Comparison of ENCODE assay signal across 8 mouse cellular contexts in genomic region chr11:101668546-101669261, GRCm38 (mm10). TPM values are rescaled to one million over a fixed set of nuclear protein-coding genes. Genes with fewer than 3 reads are reported as not detected.
DNase-seq lines count a peak whose midpoint lies in the region; ATAC-seq and TF ChIP-seq lines count a peak whose summit lies in the region.

No protein-coding gene starts in this region.

- no peak overlapping the region for H3K9ac ChIP-seq in midbrain, embryonic 12.5 days (replicated peaks)
- no peak overlapping the region for H3K9ac ChIP-seq in midbrain, embryonic 14.5 days (replicated peaks; ENCODE audit: low read length)
- H3K9ac ChIP-seq in intestine, embryonic 15.5 days = peak overlapping the region; percentile 17; the same call in 1 of the 2 replicates
- 0 out of 2 replicates have a peak overlapping the region, but pooled peaks have one; percentile 26 for H3K9ac ChIP-seq in liver, postnatal 0 days (replicated peaks)

- H3K4me3 ChIP-seq in midbrain, embryonic 12.5 days = no peak overlapping the region
- H3K4me3 ChIP-seq in midbrain, embryonic 14.5 days (replicated peaks; ENCODE audit: low read depth, low read length) = no peak overlapping the region
- H3K4me3 ChIP-seq in intestine, embryonic 15.5 days (replicated peaks) = no peak overlapping the region
- H3K4me3 ChIP-seq in liver, postnatal 0 days (ENCODE audit: low read depth, low read length) = no peak overlapping the region

- no peak for TF ChIP-seq CTCF in liver, postnatal 0 days (IDR thresholded peaks at IDR 0.05; ENCODE audit: low read depth)

- 51% methylated on average over 13 of the region's 13 CpGs for WGBS in midbrain, embryonic 12.5 days
- 49% methylated on average over 13 of the region's 13 CpGs for WGBS in midbrain, embryonic 14.5 days
- 18% methylated on average over 13 of the region's 13 CpGs for WGBS in intestine, embryonic 15.5 days
- WGBS in liver, postnatal 0 days (ENCODE audit: insufficient replicate concordance) = 30% methylated on average over 10 of the region's 13 CpGs

- H3K36me3 ChIP-seq in midbrain, embryonic 12.5 days = no peaks in the 10 kb centered on the region
- H3K36me3 ChIP-seq in midbrain, embryonic 14.5 days (ENCODE audit: control insufficient read depth, insufficient read depth, low read length) = no peaks in the 10 kb centered on the region
- H3K36me3 ChIP-seq in intestine, embryonic 15.5 days = no peaks in the 10 kb centered on the region
- peaks cover 4% of the 10 kb centered on the region; the same call in 1 of the 2 replicates for H3K36me3 ChIP-seq in liver, postnatal 0 days (replicated peaks; ENCODE audit: insufficient read depth, low read length)

- H3K27me3 ChIP-seq in midbrain, embryonic 12.5 days = peaks cover 14% of the 10 kb centered on the region
- H3K27me3 ChIP-seq in midbrain, embryonic 14.5 days (ENCODE audit: control insufficient read depth, insufficient read depth, low read length) = no peaks in the 10 kb centered on the region
- no peaks in the 10 kb centered on the region for H3K27me3 ChIP-seq in intestine, embryonic 15.5 days (replicated peaks)
- no peaks in the 10 kb centered on the region for H3K27me3 ChIP-seq in liver, postnatal 0 days (ENCODE audit: insufficient read depth, low read length)

- no peak overlapping the region for H3K27ac ChIP-seq in midbrain, embryonic 12.5 days (replicated peaks)
- no peak overlapping the region for H3K27ac ChIP-seq in midbrain, embryonic 14.5 days (replicated peaks; ENCODE audit: low read depth, low read length)
- H3K27ac ChIP-seq in intestine, embryonic 15.5 days = peak overlapping the region; percentile 52
- peak overlapping the region; percentile 75 for H3K27ac ChIP-seq in liver, postnatal 0 days (ENCODE audit: low read depth)

- 0 out of 2 replicates have a peak overlapping the region, but pooled peaks have one; percentile 2 for H3K4me2 ChIP-seq in midbrain, embryonic 12.5 days (replicated peaks)
- H3K4me2 ChIP-seq in midbrain, embryonic 14.5 days (ENCODE audit: low read length) = no peak overlapping the region
- H3K4me2 ChIP-seq in intestine, embryonic 15.5 days (replicated peaks) = peak overlapping the region; percentile 97
- peak overlapping the region; percentile 89 for H3K4me2 ChIP-seq in liver, postnatal 0 days (ENCODE audit: low read depth, low read length)

- TF ChIP-seq EP300 in liver, postnatal 0 days (IDR thresholded peaks at IDR 0.05; ENCODE audit: low read depth) = no peak

- no peaks in the 10 kb centered on the region for H3K9me3 ChIP-seq in midbrain, embryonic 12.5 days
- H3K9me3 ChIP-seq in midbrain, embryonic 14.5 days (ENCODE audit: control insufficient read depth, low read length) = no peaks in the 10 kb centered on the region
- no peaks in the 10 kb centered on the region for H3K9me3 ChIP-seq in intestine, embryonic 15.5 days
- no peaks in the 10 kb centered on the region for H3K9me3 ChIP-seq in liver, postnatal 0 days (ENCODE audit: low read length)

- DNase-seq in midbrain, embryonic 14.5 days = no peak
- peak; percentile 98 for DNase-seq in heart, adult 11 months
- peak; percentile 49 for DNase-seq in liver, postnatal 0 days
- DNase-seq in yolk sac, embryonic 10.5 days (ENCODE audit: low spot score) = peak; percentile 74
- no peak for DNase-seq in B cell, adult 2 months

- no peak for ATAC-seq in midbrain, embryonic 12.5 days (ENCODE audit: low FRiP score, low read depth)
- no peak for ATAC-seq in midbrain, embryonic 14.5 days (ENCODE audit: low FRiP score, low TSS enrichment)
- peak; percentile 24 for ATAC-seq in intestine, embryonic 15.5 days
- peak; percentile 50 for ATAC-seq in liver, postnatal 0 days
- no peak for ATAC-seq in cerebellum, adult (ENCODE audit: insufficient number of reproducible peaks, low FRiP score, low TSS enrichment)

- H3K4me1 ChIP-seq in midbrain, embryonic 12.5 days = peaks cover 34% of the 10 kb centered on the region; the same call in 1 of the 2 replicates
- H3K4me1 ChIP-seq in midbrain, embryonic 14.5 days (ENCODE audit: control insufficient read depth, insufficient read depth, low read length) = no peaks in the 10 kb centered on the region
- peaks cover 24% of the 10 kb centered on the region for H3K4me1 ChIP-seq in intestine, embryonic 15.5 days (replicated peaks)
- peaks cover 31% of the 10 kb centered on the region for H3K4me1 ChIP-seq in liver, postnatal 0 days (ENCODE audit: insufficient read depth)

RNA-seq across cellular contexts. Expression of gene Arl4d, which starts 3.4 kb away (rescaled TPM):
- 6.5 and 8.4 TPM in 2 replicates for polyA plus RNA-seq in midbrain, embryonic 12.5 days (2016; fragmentation: Nextera tagmentation; extraction: Ambion mirVana)
- polyA plus RNA-seq in midbrain, embryonic 14.5 days (2014; fragmentation: Nextera tagmentation; extraction: Ambion mirVana) = 3.9 and 4.5 TPM in 2 replicates
- polyA plus RNA-seq in intestine, embryonic 15.5 days (2015; fragmentation: Nextera tagmentation; extraction: Ambion mirVana) = 7.6 and 7.8 TPM in 2 replicates
- polyA plus RNA-seq in liver, postnatal 0 days (2015; fragmentation: Nextera tagmentation; extraction: Ambion mirVana) = 3.4 and 4.1 TPM in 2 replicates

RNA-seq across cellular contexts. Expression of gene Rdm1, which starts 41.7 kb away (rescaled TPM):
- polyA plus RNA-seq in midbrain, embryonic 12.5 days (2016; fragmentation: Nextera tagmentation; extraction: Ambion mirVana) = 41.9 and 48.9 TPM in 2 replicates
- polyA plus RNA-seq in midbrain, embryonic 14.5 days (2014; fragmentation: Nextera tagmentation; extraction: Ambion mirVana) = 13.2 and 14.0 TPM in 2 replicates
- polyA plus RNA-seq in intestine, embryonic 15.5 days (2015; fragmentation: Nextera tagmentation; extraction: Ambion mirVana) = 34.5 and 35.8 TPM in 2 replicates
- polyA plus RNA-seq in liver, postnatal 0 days (2015; fragmentation: Nextera tagmentation; extraction: Ambion mirVana) = 7.4 and 8.4 TPM in 2 replicates

Comparison
In these comparisons a context has a peak if more than half of its experiments do, and no peak if none do; other contexts are left out.
1. ATAC-seq: peak in intestine, embryonic 15.5 days (single experiment) and liver, postnatal 0 days (single experiment); none in midbrain, embryonic 12.5 days (single experiment), midbrain, embryonic 14.5 days (single experiment) and cerebellum, adult (single experiment).
2. H3K27ac ChIP-seq: peak in intestine, embryonic 15.5 days (single experiment) and liver, postnatal 0 days (single experiment); none in midbrain, embryonic 12.5 days (single experiment) and midbrain, embryonic 14.5 days (single experiment).
3. H3K9ac ChIP-seq: peak in intestine, embryonic 15.5 days (single experiment) and liver, postnatal 0 days (single experiment); none in midbrain, embryonic 12.5 days (single experiment) and midbrain, embryonic 14.5 days (single experiment).
4. DNase-seq: peak in heart, adult 11 months (single experiment), liver, postnatal 0 days (single experiment) and yolk sac, embryonic 10.5 days (single experiment); none in midbrain, embryonic 14.5 days (single experiment) and B cell, adult 2 months (0 of 2).